Mouse (Mus musculus): ENCODE measurements around the gene Rdh16. TPM values are rescaled to one million over a fixed set of nuclear protein-coding genes. Genes with fewer than 3 reads are reported as not detected.
"Not testable (repeated sequence)": the region's sequence is repeated elsewhere in the genome, so short reads cannot be mapped to it uniquely, and the experiment has no call there.

Gene Rdh16
- polyA plus RNA-seq, 1 experiment from 2014 or later = not detected

DNA sequence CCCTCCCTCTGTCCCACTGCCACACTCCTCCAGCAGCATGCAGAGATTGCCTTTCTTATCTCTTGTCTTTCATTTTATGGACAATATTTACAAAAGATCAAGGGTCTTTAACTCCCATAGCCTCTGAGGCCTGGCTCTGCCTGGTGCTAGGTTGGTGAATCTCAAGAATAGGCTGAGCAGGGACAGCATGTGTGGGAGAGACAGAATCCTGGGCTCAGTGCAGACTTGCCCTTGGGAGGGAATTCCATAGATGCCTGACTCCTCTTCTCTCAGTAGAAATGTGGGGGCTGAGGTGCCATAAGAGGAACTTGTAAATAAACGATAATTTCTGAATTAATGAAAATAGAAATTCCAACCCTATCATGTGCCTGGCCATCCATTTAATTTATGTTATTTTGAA is 34.4 kb upstream of the Rdh16 start:
- Histone ChIP-seq H3K27me3 (ENCODE audit: control insufficient read depth, insufficient read depth, low read length) (no peaks in the 10 kb centered on the region), H3K36me3 (replicated peaks; ENCODE audit: control insufficient read depth, insufficient read depth) (no peaks in the 10 kb centered on the region), H3K4me2 (replicated peaks) (no peak overlapping the region), H3K4me3 (replicated peaks; ENCODE audit: low read length) (no peak overlapping the region), H3K9ac (no peak overlapping the region), H3K27ac (no peak overlapping the region), H3K9me3 (ENCODE audit: control insufficient read depth, low read length) (no peaks in the 10 kb centered on the region), H3K4me1 (replicated peaks; ENCODE audit: control insufficient read depth, insufficient read depth, low read length) (no peaks in the 10 kb centered on the region)
- no peak for ATAC-seq (ENCODE audit: low FRiP score)
- WGBS = 93% methylated on average over 1 of the region's 1 CpGs
- no peak for DNase-seq (ENCODE audit: low spot score)

DNA sequence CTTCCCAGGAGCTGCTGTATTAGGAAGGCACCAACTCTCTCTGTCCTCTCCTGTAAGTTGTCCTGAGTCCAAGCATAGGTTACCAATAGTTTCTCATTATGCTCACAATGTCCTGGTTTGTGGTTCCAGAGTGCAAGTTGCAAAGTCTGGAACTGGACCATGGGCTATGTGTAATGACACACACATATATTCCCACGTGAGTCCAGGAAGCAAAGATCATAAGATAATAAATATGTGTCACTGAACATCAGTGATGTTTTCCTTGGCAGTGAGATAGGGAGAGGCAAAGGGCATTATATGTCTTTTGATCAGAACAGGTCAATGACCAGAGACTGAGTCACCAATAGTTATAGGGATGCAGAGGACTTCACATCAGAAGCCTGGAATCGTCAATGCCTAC is 24.9 kb upstream of the Rdh16 start, which contains the start of gene Rdh9:
TSS of gene Rdh9 (plus strand) at position 376 of the 400 bp plus-strand sequence.
- H3K36me3 ChIP-seq (replicated peaks; ENCODE audit: control insufficient read depth, insufficient read depth) = no peaks in the 10 kb centered on the region
- DNase-seq (ENCODE audit: low spot score) (no peak), ATAC-seq (ENCODE audit: low FRiP score) (no peak)
- no peak within 1 kb of the TSS for H3K27ac ChIP-seq
- H3K9ac ChIP-seq = no peak within 1 kb of the TSS
- 87% methylated on average over 2 of the region's 2 CpGs for WGBS
- no peaks in the 10 kb centered on the region for H3K27me3 ChIP-seq (ENCODE audit: control insufficient read depth, insufficient read depth, low read length)
- no peak within 1 kb of the TSS for H3K4me3 ChIP-seq (replicated peaks; ENCODE audit: low read length)
- H3K4me1 ChIP-seq (replicated peaks; ENCODE audit: control insufficient read depth, insufficient read depth, low read length) = no peaks in the 10 kb centered on the region
- no peaks in the 10 kb centered on the region for H3K9me3 ChIP-seq (ENCODE audit: control insufficient read depth, low read length)
- H3K4me2 ChIP-seq (replicated peaks) = no peak within 1 kb of the TSS

DNA sequence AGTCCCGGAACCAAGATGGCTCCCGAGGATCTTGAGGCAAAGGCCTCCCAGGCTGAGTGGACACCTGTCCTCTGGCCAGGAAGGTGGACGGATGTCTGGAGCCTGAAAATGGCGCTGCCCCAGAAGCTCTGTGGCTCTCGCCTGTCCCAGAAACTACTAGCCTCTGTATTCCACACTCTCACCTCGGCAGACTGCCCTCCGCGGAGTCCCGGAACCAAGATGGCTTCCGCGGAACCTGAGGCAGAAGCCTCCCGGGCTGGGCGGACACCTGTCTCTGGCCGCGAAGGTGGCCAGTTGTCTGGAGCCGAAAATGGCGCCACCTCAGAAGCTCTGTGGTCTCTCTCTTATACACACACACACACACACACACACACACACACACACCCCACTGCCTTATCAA is 18.6 kb upstream of the Rdh16 start:
- not testable (repeated sequence) for H3K9me3 ChIP-seq (ENCODE audit: control insufficient read depth, low read length); H3K27ac ChIP-seq; DNase-seq (ENCODE audit: low spot score); H3K9ac ChIP-seq; H3K27me3 ChIP-seq (ENCODE audit: control insufficient read depth, insufficient read depth, low read length); H3K4me3 ChIP-seq (replicated peaks; ENCODE audit: low read length); H3K36me3 ChIP-seq (replicated peaks; ENCODE audit: control insufficient read depth, insufficient read depth); ATAC-seq (ENCODE audit: low FRiP score); H3K4me1 ChIP-seq (replicated peaks; ENCODE audit: control insufficient read depth, insufficient read depth, low read length); H3K4me2 ChIP-seq (replicated peaks)
- WGBS = 96% methylated on average over 17 of the region's 17 CpGs

DNA sequence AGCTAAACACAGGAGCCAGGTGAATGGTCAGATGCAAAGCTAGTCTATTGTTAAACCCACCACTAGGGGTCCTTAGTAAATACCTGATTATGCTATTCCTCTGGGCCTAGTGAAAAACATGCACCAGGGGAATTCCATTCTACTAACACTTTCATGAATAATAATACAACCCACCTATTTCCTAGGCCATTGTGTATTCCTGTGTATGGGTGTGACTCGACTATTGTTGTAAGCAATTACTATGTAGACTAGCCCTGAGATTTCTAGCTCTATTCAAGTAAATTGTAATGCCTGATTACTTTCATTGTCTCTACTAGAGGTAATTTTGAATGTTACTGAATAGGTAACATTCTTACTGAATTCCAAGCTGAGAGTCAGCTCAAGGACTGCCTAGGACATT is 15.5 kb upstream of the Rdh16 start:
- H3K4me2 ChIP-seq (replicated peaks); H3K9ac ChIP-seq; H3K4me3 ChIP-seq (replicated peaks; ENCODE audit: low read length); H3K4me1 ChIP-seq (replicated peaks; ENCODE audit: control insufficient read depth, insufficient read depth, low read length); H3K9me3 ChIP-seq (ENCODE audit: control insufficient read depth, low read length); DNase-seq (ENCODE audit: low spot score); ATAC-seq (ENCODE audit: low FRiP score); H3K36me3 ChIP-seq (replicated peaks; ENCODE audit: control insufficient read depth, insufficient read depth); H3K27ac ChIP-seq; H3K27me3 ChIP-seq (ENCODE audit: control insufficient read depth, insufficient read depth, low read length): not testable (repeated sequence)
- 85% methylated on average over 1 of the region's 1 CpGs for WGBS

DNA sequence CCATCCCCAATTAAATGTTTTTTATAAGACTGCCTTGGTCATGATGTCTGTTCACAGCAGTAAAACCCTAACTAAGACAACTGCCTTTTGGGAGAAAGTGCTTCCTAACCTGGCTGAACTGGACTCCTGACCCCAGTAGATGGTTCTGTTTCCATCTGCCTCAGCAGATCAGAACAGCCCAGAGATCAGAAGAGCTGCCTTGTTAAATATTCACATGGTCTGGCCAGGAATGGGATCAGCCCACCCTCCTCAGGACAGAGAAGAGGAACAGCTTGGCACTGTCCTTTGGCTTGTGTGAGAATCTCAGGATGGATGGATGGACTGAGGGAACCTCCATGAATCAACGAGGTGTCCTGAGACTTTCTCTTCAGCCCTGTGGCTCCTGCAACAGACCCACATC is 1.7 kb upstream of the Rdh16 start:
- H3K9me3 ChIP-seq (ENCODE audit: control insufficient read depth, low read length) = no peaks in the 10 kb centered on the region
- H3K4me3 ChIP-seq (replicated peaks; ENCODE audit: low read length) = no peak overlapping the region
- ATAC-seq (ENCODE audit: low FRiP score) (no peak), DNase-seq (ENCODE audit: low spot score) (no peak)
- no peak overlapping the region for H3K4me2 ChIP-seq (replicated peaks)
- no peaks in the 10 kb centered on the region for H3K27me3 ChIP-seq (ENCODE audit: control insufficient read depth, insufficient read depth, low read length)
- no peak overlapping the region for H3K9ac ChIP-seq
- H3K4me1 ChIP-seq (replicated peaks; ENCODE audit: control insufficient read depth, insufficient read depth, low read length) = no peaks in the 10 kb centered on the region
- H3K36me3 ChIP-seq (replicated peaks; ENCODE audit: control insufficient read depth, insufficient read depth) = no peaks in the 10 kb centered on the region
- WGBS = 76% methylated on average over 1 of the region's 1 CpGs
- H3K27ac ChIP-seq = no peak overlapping the region

DNA sequence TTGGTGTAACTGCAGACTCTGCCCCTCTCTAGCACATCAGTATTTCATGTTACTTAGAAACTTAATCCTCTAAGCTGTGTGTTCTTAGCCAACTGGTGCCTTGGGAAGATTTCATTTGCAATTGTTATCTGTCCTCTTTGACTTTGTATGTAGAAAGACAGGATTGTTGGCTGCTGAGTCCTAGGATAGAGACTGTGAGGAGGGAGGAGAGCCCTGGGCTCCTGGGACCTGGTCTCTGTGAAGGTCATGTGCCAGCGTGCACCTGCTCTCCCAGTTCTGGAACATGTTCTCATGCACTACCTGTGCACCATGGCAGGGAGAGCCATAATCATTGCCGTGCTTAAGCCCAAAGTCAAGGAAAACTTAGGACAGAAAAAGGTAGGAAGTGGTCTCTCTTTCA is 660 bp downstream of the Rdh16 start:
- no peaks in the 10 kb centered on the region for H3K4me1 ChIP-seq (replicated peaks; ENCODE audit: control insufficient read depth, insufficient read depth, low read length)
- WGBS = 88% methylated on average over 2 of the region's 2 CpGs
- H3K4me3 ChIP-seq (replicated peaks; ENCODE audit: low read length) = no peak overlapping the region
- DNase-seq (ENCODE audit: low spot score) (no peak), ATAC-seq (ENCODE audit: low FRiP score) (no peak)
- H3K9ac ChIP-seq = no peak overlapping the region
- H3K27me3 ChIP-seq (ENCODE audit: control insufficient read depth, insufficient read depth, low read length) = no peaks in the 10 kb centered on the region
- H3K27ac ChIP-seq = no peak overlapping the region
- H3K36me3 ChIP-seq (replicated peaks; ENCODE audit: control insufficient read depth, insufficient read depth) = no peaks in the 10 kb centered on the region
- no peaks in the 10 kb centered on the region for H3K9me3 ChIP-seq (ENCODE audit: control insufficient read depth, low read length)
- H3K4me2 ChIP-seq (replicated peaks) = no peak overlapping the region

DNA sequence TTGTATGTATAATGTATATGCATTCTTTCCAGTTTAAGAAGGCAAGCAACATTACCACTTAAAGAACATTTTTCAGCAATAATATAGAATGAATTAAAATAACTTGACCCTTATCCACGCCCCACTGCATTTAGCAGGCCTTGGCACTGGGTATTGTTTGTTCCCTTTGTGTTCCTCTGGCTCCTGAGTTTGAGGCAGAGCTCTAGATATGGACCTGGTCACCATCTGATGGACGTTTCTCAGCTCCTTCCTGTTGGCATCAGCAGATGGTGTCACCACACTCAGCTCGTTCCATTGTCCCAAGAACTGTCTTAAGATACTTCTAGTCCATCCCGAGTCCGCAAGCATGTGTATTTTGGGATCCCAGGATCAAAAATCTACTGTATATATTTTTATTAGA is 1.3 kb downstream of the Rdh16 start:
- Histone ChIP-seq H3K9ac (no peak overlapping the region), H3K9me3 (ENCODE audit: control insufficient read depth, low read length) (no peaks in the 10 kb centered on the region), H3K4me1 (replicated peaks; ENCODE audit: control insufficient read depth, insufficient read depth, low read length) (no peaks in the 10 kb centered on the region), H3K27me3 (ENCODE audit: control insufficient read depth, insufficient read depth, low read length) (no peaks in the 10 kb centered on the region), H3K4me3 (replicated peaks; ENCODE audit: low read length) (no peak overlapping the region), H3K4me2 (replicated peaks) (no peak overlapping the region), H3K36me3 (replicated peaks; ENCODE audit: control insufficient read depth, insufficient read depth) (no peaks in the 10 kb centered on the region), H3K27ac (no peak overlapping the region)
- DNase-seq (ENCODE audit: low spot score) (no peak), ATAC-seq (ENCODE audit: low FRiP score) (no peak)
- 82% methylated on average over 5 of the region's 5 CpGs for WGBS

DNA sequence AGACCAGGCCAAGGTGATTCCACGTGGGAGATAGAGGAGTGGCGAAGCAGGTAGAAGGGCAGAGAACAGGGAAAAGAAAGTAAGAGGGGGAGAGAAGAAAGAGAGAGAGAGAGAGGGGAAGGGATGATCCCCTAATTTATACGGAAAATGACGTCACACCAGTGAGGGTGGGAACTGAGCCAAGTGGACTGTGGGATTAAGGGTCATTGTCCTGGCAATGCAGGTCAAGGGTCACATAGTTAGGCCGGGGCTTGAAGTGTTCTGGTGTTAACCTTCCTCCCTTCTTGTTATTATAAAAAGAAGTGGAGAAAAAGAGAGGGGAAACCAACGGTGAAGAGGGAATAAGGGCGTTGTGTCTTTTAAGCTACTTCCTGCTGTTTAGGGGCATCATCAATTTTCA is 3.5 kb downstream of the Rdh16 start:
- H3K27ac ChIP-seq = no peak overlapping the region
- H3K4me3 ChIP-seq (replicated peaks; ENCODE audit: low read length) = no peak overlapping the region
- DNase-seq (ENCODE audit: low spot score) = no peak
- no peak for ATAC-seq (ENCODE audit: low FRiP score)
- no peaks in the 10 kb centered on the region for H3K9me3 ChIP-seq (ENCODE audit: control insufficient read depth, low read length)
- no peak overlapping the region for H3K4me2 ChIP-seq (replicated peaks)
- no peaks in the 10 kb centered on the region for H3K36me3 ChIP-seq (replicated peaks; ENCODE audit: control insufficient read depth, insufficient read depth)
- H3K27me3 ChIP-seq (ENCODE audit: control insufficient read depth, insufficient read depth, low read length) = no peaks in the 10 kb centered on the region
- H3K9ac ChIP-seq = no peak overlapping the region
- H3K4me1 ChIP-seq (replicated peaks; ENCODE audit: control insufficient read depth, insufficient read depth, low read length) = no peaks in the 10 kb centered on the region
- WGBS = 67% methylated on average over 7 of the region's 7 CpGs

DNA sequence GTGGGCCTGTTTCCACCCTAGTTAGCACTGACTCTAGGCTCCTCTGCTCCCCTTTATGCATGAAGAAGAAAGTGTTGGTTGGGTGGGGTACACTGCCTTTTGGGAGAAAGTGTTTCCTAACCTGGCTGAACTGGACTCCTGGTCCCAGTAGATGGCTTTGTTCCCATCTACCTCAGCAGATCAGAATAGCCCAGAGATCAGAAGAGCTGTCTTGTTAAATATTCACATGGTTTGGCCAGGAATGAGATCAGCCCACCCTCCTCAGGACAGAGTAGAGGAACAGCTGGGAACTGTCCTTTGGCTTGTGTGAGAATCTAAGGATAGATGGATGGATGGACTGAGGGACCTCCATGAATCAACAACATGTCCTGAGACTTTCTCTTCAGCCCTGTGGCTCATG is 14.9 kb downstream of the Rdh16 start:
- Histone ChIP-seq H3K36me3 (replicated peaks; ENCODE audit: control insufficient read depth, insufficient read depth) (no peaks in the 10 kb centered on the region), H3K27me3 (ENCODE audit: control insufficient read depth, insufficient read depth, low read length) (no peaks in the 10 kb centered on the region), H3K27ac (no peak overlapping the region), H3K4me2 (replicated peaks) (no peak overlapping the region), H3K9me3 (ENCODE audit: control insufficient read depth, low read length) (0 out of 2 replicates have a peak, but pooled peaks cover 2% of the 10 kb centered on the region), H3K4me1 (replicated peaks; ENCODE audit: control insufficient read depth, insufficient read depth, low read length) (no peaks in the 10 kb centered on the region), H3K4me3 (replicated peaks; ENCODE audit: low read length) (no peak overlapping the region), H3K9ac (no peak overlapping the region)
- DNase-seq (ENCODE audit: low spot score) (no peak), ATAC-seq (ENCODE audit: low FRiP score) (no peak)

DNA sequence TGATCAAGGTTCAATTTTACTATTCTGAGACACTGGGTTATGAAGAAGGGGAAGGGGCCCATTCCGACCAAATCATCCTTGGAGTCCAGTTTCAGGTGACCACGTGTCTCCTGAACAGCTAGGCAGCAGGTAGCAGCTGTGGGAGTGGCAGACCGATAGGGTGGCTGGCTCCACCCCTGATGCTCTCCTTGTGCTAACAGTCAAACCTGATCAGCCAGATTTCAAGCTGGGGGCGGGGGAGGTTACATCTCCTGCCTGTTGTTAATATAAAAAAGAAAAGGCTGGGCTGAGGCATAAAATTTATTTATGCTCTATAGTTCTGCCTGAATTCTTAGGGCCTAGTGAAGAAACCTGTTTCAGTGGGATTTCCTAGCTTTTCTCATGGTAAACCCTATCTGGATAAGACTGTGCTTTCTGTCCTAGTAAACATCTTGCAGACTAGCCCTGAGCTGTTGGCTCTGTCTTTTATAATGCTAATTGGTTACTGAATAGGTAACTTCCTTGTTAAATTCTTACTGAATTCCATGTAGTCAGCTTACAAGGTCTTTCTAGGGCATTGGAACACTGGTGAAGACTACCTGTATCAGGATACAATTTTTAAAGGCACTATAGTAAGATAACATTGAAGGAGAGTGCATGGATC is 16.4 kb downstream of the Rdh16 start:
- WGBS = 84% methylated on average over 4 of the region's 4 CpGs
- ATAC-seq (ENCODE audit: low FRiP score) = not testable (repeated sequence)

More for the DNA sequence above, 16.4 kb downstream of the Rdh16 start:
- not testable (repeated sequence) for H3K36me3 ChIP-seq (replicated peaks; ENCODE audit: control insufficient read depth, insufficient read depth); H3K4me1 ChIP-seq (replicated peaks; ENCODE audit: control insufficient read depth, insufficient read depth, low read length); DNase-seq (ENCODE audit: low spot score); H3K4me2 ChIP-seq (replicated peaks); H3K27ac ChIP-seq; H3K27me3 ChIP-seq (ENCODE audit: control insufficient read depth, insufficient read depth, low read length); H3K4me3 ChIP-seq (replicated peaks; ENCODE audit: low read length); H3K9ac ChIP-seq; H3K9me3 ChIP-seq (ENCODE audit: control insufficient read depth, low read length)

Data from hindbrain, embryonic 14.5 days (tissue).